Mouse (Mus musculus): Measurements from ENCODE around the gene Mxi1. TPM values are rescaled to one million over a fixed set of nuclear protein-coding genes. Genes with fewer than 3 reads are reported as not detected.

Mxi1 gene
- polyA plus RNA-seq, 1 experiment from 2014 or later = 31.0 TPM

GRCm38 (mm10) chr19:53316105-53316504 is 5.8 kb downstream of the Mxi1 start:
- no peaks in the 10 kb centered on the region for H3K9me3 ChIP-seq (replicated peaks)
- no peak overlapping the region for H3K4me2 ChIP-seq
- H3K4me3 ChIP-seq (replicated peaks) = no peak overlapping the region
- H3K27ac ChIP-seq = no peak overlapping the region
- WGBS (ENCODE audit: insufficient replicate concordance) = 89% methylated on average over 8 of the region's 8 CpGs
- no peaks in the 10 kb centered on the region for H3K27me3 ChIP-seq
- no peaks in the 10 kb centered on the region for H3K36me3 ChIP-seq
- ATAC-seq (ENCODE audit: low read depth) (no peak), DNase-seq (no peak)
- H3K4me1 ChIP-seq (replicated peaks) = peaks cover 67% of the 10 kb centered on the region
- H3K9ac ChIP-seq = no peak overlapping the region; the same call in 1 of the 2 replicates

GRCm38 (mm10) chr19:53316963-53317362 is 6.6 kb downstream of the Mxi1 start:
- Histone ChIP-seq H3K27me3 (no peaks in the 10 kb centered on the region), H3K9ac (no peak overlapping the region), H3K9me3 (replicated peaks) (no peaks in the 10 kb centered on the region), H3K27ac (0 out of 2 replicates have a peak overlapping the region, but pooled peaks have one; percentile 5), H3K4me1 (replicated peaks) (peaks cover 76% of the 10 kb centered on the region), H3K4me3 (replicated peaks) (no peak overlapping the region), H3K36me3 (no peaks in the 10 kb centered on the region), H3K4me2 (no peak overlapping the region)
- ATAC-seq (ENCODE audit: low read depth) = no peak
- no peak for DNase-seq
- 86% methylated on average over 6 of the region's 6 CpGs for WGBS (ENCODE audit: insufficient replicate concordance)

GRCm38 (mm10) chr19:53318143-53319132 is 8.1 kb downstream of the Mxi1 start:
- no peak for DNase-seq
- Histone ChIP-seq H3K9me3 (replicated peaks) (no peaks in the 10 kb centered on the region), H3K9ac (peak overlapping the region; percentile 1; the same call in 1 of the 2 replicates), H3K36me3 (no peaks in the 10 kb centered on the region), H3K4me2 (0 out of 2 replicates have a peak overlapping the region, but pooled peaks have one; percentile 6), H3K27me3 (no peaks in the 10 kb centered on the region), H3K4me1 (replicated peaks) (peaks cover 80% of the 10 kb centered on the region), H3K4me3 (replicated peaks) (no peak overlapping the region), H3K27ac (peak overlapping the region; percentile 29; the same call in 1 of the 2 replicates)
- WGBS (ENCODE audit: insufficient replicate concordance) = 43% methylated on average over 16 of the region's 16 CpGs
- no peak for ATAC-seq (ENCODE audit: low read depth)

GRCm38 (mm10) chr19:53320264-53321110 is 10.2 kb downstream of the Mxi1 start:
- H3K27ac ChIP-seq = peak overlapping the region; percentile 45; the same call in 1 of the 2 replicates
- no peak overlapping the region for H3K4me3 ChIP-seq (replicated peaks)
- no peaks in the 10 kb centered on the region for H3K9me3 ChIP-seq (replicated peaks)
- H3K9ac ChIP-seq = peak overlapping the region; percentile 39; the same call in 1 of the 2 replicates
- WGBS (ENCODE audit: insufficient replicate concordance) = 54% methylated on average over 9 of the region's 9 CpGs
- H3K4me1 ChIP-seq (replicated peaks) = peaks cover 82% of the 10 kb centered on the region
- ATAC-seq (ENCODE audit: low read depth) (peak; percentile 66), DNase-seq (no peak)
- no peaks in the 10 kb centered on the region for H3K36me3 ChIP-seq
- peak overlapping the region; percentile 19; the same call in 1 of the 2 replicates for H3K4me2 ChIP-seq
- H3K27me3 ChIP-seq = no peaks in the 10 kb centered on the region

GRCm38 (mm10) chr19:53321273-53321672 is 11.0 kb downstream of the Mxi1 start:
- ATAC-seq (ENCODE audit: low read depth) = no peak
- Histone ChIP-seq H3K9ac (peak overlapping the region; percentile 39; the same call in 1 of the 2 replicates), H3K9me3 (replicated peaks) (no peaks in the 10 kb centered on the region), H3K4me1 (replicated peaks) (peaks cover 86% of the 10 kb centered on the region), H3K36me3 (no peaks in the 10 kb centered on the region), H3K27ac (0 out of 2 replicates have a peak overlapping the region, but pooled peaks have one; percentile 45), H3K4me2 (no peak overlapping the region), H3K4me3 (replicated peaks) (no peak overlapping the region), H3K27me3 (no peaks in the 10 kb centered on the region)
- DNase-seq = no peak
- 73% methylated on average over 10 of the region's 10 CpGs for WGBS (ENCODE audit: insufficient replicate concordance)

- Histone ChIP-seq H3K36me3 (no peaks in the 10 kb centered on the region), H3K9ac (no peak overlapping the region), H3K27me3 (no peaks in the 10 kb centered on the region), H3K4me2 (no peak overlapping the region), H3K9me3 (replicated peaks) (no peaks in the 10 kb centered on the region), H3K4me1 (replicated peaks) (peaks cover 92% of the 10 kb centered on the region), H3K4me3 (replicated peaks) (no peak overlapping the region), H3K27ac (no peak overlapping the region)
- WGBS (ENCODE audit: insufficient replicate concordance) = 84% methylated on average over 12 of the region's 12 CpGs
- DNase-seq (no peak), ATAC-seq (ENCODE audit: low read depth) (no peak)
These were observed 12.2 kb downstream of the Mxi1 start for GRCm38 (mm10) chr19:53322438-53323048.

GRCm38 (mm10) chr19:53324866-53325265 is 14.5 kb downstream of the Mxi1 start:
- Histone ChIP-seq H3K36me3 (no peaks in the 10 kb centered on the region), H3K4me1 (replicated peaks) (peaks cover 83% of the 10 kb centered on the region), H3K4me3 (replicated peaks) (peak overlapping the region; percentile 61), H3K4me2 (peak overlapping the region; percentile 83), H3K9me3 (replicated peaks) (no peaks in the 10 kb centered on the region), H3K27ac (peak overlapping the region; percentile 98), H3K9ac (peak overlapping the region; percentile 87), H3K27me3 (no peaks in the 10 kb centered on the region)
- WGBS (ENCODE audit: insufficient replicate concordance) = 65% methylated on average over 6 of the region's 6 CpGs
- ATAC-seq (ENCODE audit: low read depth) = no peak
- no peak for DNase-seq

- no peaks in the 10 kb centered on the region for H3K36me3 ChIP-seq
- no peaks in the 10 kb centered on the region for H3K9me3 ChIP-seq (replicated peaks)
- peak overlapping the region; percentile 87 for H3K9ac ChIP-seq
- peak overlapping the region; percentile 61 for H3K4me3 ChIP-seq (replicated peaks)
- peak; percentile 84 for ATAC-seq (ENCODE audit: low read depth)
- no peaks in the 10 kb centered on the region for H3K27me3 ChIP-seq
- DNase-seq = peak; percentile 83
- peak overlapping the region; percentile 98 for H3K27ac ChIP-seq
- peaks cover 83% of the 10 kb centered on the region for H3K4me1 ChIP-seq (replicated peaks)
- WGBS (ENCODE audit: insufficient replicate concordance) = 6% methylated on average over 27 of the region's 27 CpGs
- H3K4me2 ChIP-seq = peak overlapping the region; percentile 83
These were observed 15.4 kb downstream of the Mxi1 start for GRCm38 (mm10) chr19:53325578-53326295.

- peak overlapping the region; percentile 76 for H3K27ac ChIP-seq
These were observed 17.8 kb downstream of the Mxi1 start for GRCm38 (mm10) chr19:53328116-53328515.

More at GRCm38 (mm10) chr19:53328116-53328515, 17.8 kb downstream of the Mxi1 start:
- peaks cover 87% of the 10 kb centered on the region for H3K4me1 ChIP-seq (replicated peaks)
- peak overlapping the region; percentile 49 for H3K9ac ChIP-seq
- H3K9me3 ChIP-seq (replicated peaks) = no peaks in the 10 kb centered on the region
- H3K4me2 ChIP-seq = no peak overlapping the region
- 75% methylated on average over 9 of the region's 9 CpGs for WGBS (ENCODE audit: insufficient replicate concordance)
- no peak for ATAC-seq (ENCODE audit: low read depth)
- H3K4me3 ChIP-seq (replicated peaks) = no peak overlapping the region
- no peak for DNase-seq
- H3K36me3 ChIP-seq = peaks cover 17% of the 10 kb centered on the region
- H3K27me3 ChIP-seq = no peaks in the 10 kb centered on the region
